ENCODE assay signal across 14 mouse cellular contexts in the genomic region with DNA sequence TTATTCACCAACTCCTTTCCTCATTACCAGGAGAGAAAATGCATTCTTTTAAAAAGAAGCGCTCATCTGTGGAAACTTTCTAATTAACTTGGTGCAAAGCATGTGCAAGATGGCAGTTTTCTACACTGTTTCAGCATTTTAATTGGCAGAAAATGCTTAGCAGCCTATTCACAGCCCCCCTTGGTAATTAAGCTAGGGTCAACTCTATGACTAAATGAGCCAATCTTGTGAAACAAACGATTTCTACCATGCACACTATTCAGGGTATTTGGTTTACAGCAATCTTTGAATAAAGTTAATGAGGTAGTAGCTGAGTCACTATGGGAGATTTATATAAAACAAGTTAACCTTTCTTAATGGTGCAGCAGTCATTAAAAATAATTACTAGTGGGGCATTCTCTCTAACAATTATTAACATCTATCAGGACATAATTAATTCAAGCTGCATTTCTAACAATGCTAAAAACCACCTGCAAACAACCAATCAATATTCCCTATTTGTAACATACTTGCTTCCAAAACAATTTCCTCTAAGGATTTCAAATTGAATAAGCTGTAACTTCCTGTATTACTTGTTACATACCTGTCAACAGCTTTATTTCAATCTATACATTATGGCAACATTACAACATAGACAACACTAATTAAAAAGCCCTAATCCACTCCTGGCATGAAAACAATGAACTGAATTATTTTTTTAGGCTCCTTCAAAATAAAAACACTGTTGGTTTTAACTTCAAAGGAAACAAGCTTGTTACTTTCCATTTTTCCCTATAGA.
DNase-seq lines count a peak whose midpoint lies in the region; ATAC-seq and TF ChIP-seq lines count a peak whose summit lies in the region.
"Had no signal": no experiment of that assay in that cellular context is flagged by ENCODE, and none has a peak within 500 bp of the region (broad histone marks: within the 10 kb centered on the region; RNA-seq: fewer than 3 reads in every experiment).

No protein-coding gene starts in this region.

- no peaks in the 10 kb centered on the region for H3K27me3 ChIP-seq in kidney, postnatal 0 days (ENCODE audit: insufficient read depth, low read length)
- 0 out of 2 replicates have a peak, but pooled peaks cover 8% of the 10 kb centered on the region for H3K27me3 ChIP-seq in forebrain, embryonic 14.5 days (replicated peaks; ENCODE audit: control insufficient read depth, insufficient read depth, low read length)
- no peaks in the 10 kb centered on the region for H3K27me3 ChIP-seq in hindbrain, embryonic 15.5 days
- H3K27me3 ChIP-seq in neural tube, embryonic 14.5 days (ENCODE audit: control insufficient read depth, insufficient read depth, low read length), result no peaks in the 10 kb centered on the region

- no peaks in the 10 kb centered on the region for H3K4me1 ChIP-seq in kidney, postnatal 0 days (replicated peaks; ENCODE audit: insufficient read depth, low read length)
- H3K4me1 ChIP-seq in forebrain, embryonic 14.5 days (ENCODE audit: control insufficient read depth, insufficient read depth, low read length), result 0 out of 2 replicates have a peak, but pooled peaks cover 3% of the 10 kb centered on the region
- peaks cover 3% of the 10 kb centered on the region; the same call in 1 of the 2 replicates for H3K4me1 ChIP-seq in hindbrain, embryonic 15.5 days (replicated peaks)
- no peaks in the 10 kb centered on the region for H3K4me1 ChIP-seq in neural tube, embryonic 14.5 days (ENCODE audit: control insufficient read depth, insufficient read depth, low read length)

- peak; percentile 57; the same call in 1 of the 2 replicates for ATAC-seq in kidney, postnatal 0 days (replicated peaks; ENCODE audit: low FRiP score, low read depth)
- ATAC-seq in forebrain, embryonic 14.5 days, result peak; percentile 96
- ATAC-seq in hindbrain, embryonic 15.5 days (ENCODE audit: low FRiP score, low read depth), result peak; percentile 85
- ATAC-seq in neural tube, embryonic 14.5 days (ENCODE audit: low read depth), result peak; percentile 85

- H3K9me3 ChIP-seq in kidney, postnatal 0 days (replicated peaks; ENCODE audit: low read length), result no peaks in the 10 kb centered on the region
- no peaks in the 10 kb centered on the region for H3K9me3 ChIP-seq in forebrain, embryonic 14.5 days (replicated peaks; ENCODE audit: control insufficient read depth, low read length)
- H3K9me3 ChIP-seq in hindbrain, embryonic 15.5 days, result no peaks in the 10 kb centered on the region
- H3K9me3 ChIP-seq in neural tube, embryonic 14.5 days (ENCODE audit: control insufficient read depth, low read length), result no peaks in the 10 kb centered on the region

- H3K4me3 ChIP-seq in kidney, postnatal 0 days (replicated peaks; ENCODE audit: low read depth, low read length), result no peak overlapping the region
- no peak overlapping the region for H3K4me3 ChIP-seq in forebrain, embryonic 14.5 days (ENCODE audit: low read depth, low read length)
- H3K4me3 ChIP-seq in hindbrain, embryonic 15.5 days, result no peak overlapping the region
- H3K4me3 ChIP-seq in neural tube, embryonic 14.5 days (ENCODE audit: low read depth, low read length), result no peak overlapping the region
- H3K4me3 ChIP-seq: left cerebral cortex, adult 2 months had no signal

- no peak overlapping the region for H3K9ac ChIP-seq in kidney, postnatal 0 days (ENCODE audit: low read depth, low read length)
- no peak overlapping the region for H3K9ac ChIP-seq in forebrain, embryonic 14.5 days (ENCODE audit: low read length)
- H3K9ac ChIP-seq in hindbrain, embryonic 15.5 days, result no peak overlapping the region
- no peak overlapping the region for H3K9ac ChIP-seq in neural tube, embryonic 14.5 days (replicated peaks; ENCODE audit: low read depth, low read length)
- H3K9ac ChIP-seq: lung, embryonic 14.5 days had no signal

- H3K4me2 ChIP-seq in kidney, postnatal 0 days (ENCODE audit: low read length), result no peak overlapping the region
- no peak overlapping the region for H3K4me2 ChIP-seq in forebrain, embryonic 14.5 days (ENCODE audit: low read length)
- no peak overlapping the region for H3K4me2 ChIP-seq in hindbrain, embryonic 15.5 days
- no peak overlapping the region for H3K4me2 ChIP-seq in neural tube, embryonic 14.5 days (ENCODE audit: low read depth, low read length)
- H3K4me2 ChIP-seq: lung, embryonic 14.5 days had no signal

- no peak for TF ChIP-seq CTCF in kidney, postnatal 0 days (IDR thresholded peaks at IDR 0.05; ENCODE audit: low read depth)

- H3K27ac ChIP-seq in kidney, postnatal 0 days, result no peak overlapping the region
- no peak overlapping the region for H3K27ac ChIP-seq in forebrain, embryonic 14.5 days (ENCODE audit: low read depth, low read length)
- no peak overlapping the region for H3K27ac ChIP-seq in hindbrain, embryonic 15.5 days (replicated peaks)
- H3K27ac ChIP-seq in neural tube, embryonic 14.5 days (ENCODE audit: low read depth, low read length), result no peak overlapping the region
- H3K27ac ChIP-seq: left cerebral cortex, adult 2 months had no signal

- peaks cover 4% of the 10 kb centered on the region; the same call in 1 of the 2 replicates for H3K36me3 ChIP-seq in kidney, postnatal 0 days (ENCODE audit: insufficient read depth, low read length)
- peaks cover 19% of the 10 kb centered on the region for H3K36me3 ChIP-seq in forebrain, embryonic 14.5 days (ENCODE audit: control insufficient read depth, insufficient read depth, low read length)
- peaks cover 15% of the 10 kb centered on the region for H3K36me3 ChIP-seq in hindbrain, embryonic 15.5 days
- H3K36me3 ChIP-seq in neural tube, embryonic 14.5 days (ENCODE audit: control insufficient read depth, insufficient read depth, low read length), result peaks cover 5% of the 10 kb centered on the region; the same call in 1 of the 2 replicates

- 44% methylated on average over 2 of the region's 2 CpGs for WGBS in kidney, postnatal 0 days
- WGBS in forebrain, embryonic 14.5 days, result 4% methylated on average over 2 of the region's 2 CpGs
- WGBS in hindbrain, embryonic 15.5 days, result 30% methylated on average over 2 of the region's 2 CpGs
- WGBS in neural tube, embryonic 14.5 days, result 43% methylated on average over 2 of the region's 2 CpGs

- no peak for DNase-seq in kidney, postnatal 0 days (ENCODE audit: low spot score)
- no peak for DNase-seq in kidney, postnatal 25 days
- DNase-seq in forebrain, embryonic 14.5 days (ENCODE audit: low spot score), result peak; percentile 94
- DNase-seq in lung, postnatal 10 days, result no peak
- no peak for DNase-seq in frontal cortex, postnatal 25 days (ENCODE audit: low spot score in 2 of 2)
- DNase-seq: cerebellum, adult 8-10 months; embryo, embryonic 11 days; gastrocnemius, postnatal 14 days; lung, embryonic 14.5 days; right cerebral cortex, adult 18-20 months; thymus, postnatal 36 days had no signal
